In the genomic region with DNA sequence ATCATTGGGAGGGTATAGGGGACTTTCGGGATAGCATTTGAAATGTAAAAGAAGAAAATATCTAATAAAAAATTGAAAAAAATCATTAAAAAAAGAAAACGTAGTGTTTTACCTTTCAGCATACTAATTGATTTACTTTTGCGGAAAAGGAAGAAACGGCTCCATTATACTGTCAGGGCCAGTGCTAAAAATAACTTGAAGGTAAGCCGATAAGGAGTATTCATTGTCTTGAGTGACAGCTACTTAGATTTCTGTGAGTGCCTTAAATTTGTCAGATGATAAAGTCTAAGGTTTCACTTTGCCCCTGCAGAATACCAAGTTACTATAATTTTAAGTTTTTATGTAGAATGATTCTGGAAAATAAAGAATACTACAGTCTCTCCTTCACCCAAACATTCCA, we compare ENCODE assay signal across 20 mouse cellular contexts. TPM values are rescaled to one million over a fixed set of nuclear protein-coding genes. Genes with fewer than 3 reads are reported as not detected.
DNase-seq lines count a peak whose midpoint lies in the region; ATAC-seq and TF ChIP-seq lines count a peak whose summit lies in the region.
"Had no signal": no experiment of that assay in that cellular context is flagged by ENCODE, and none has a peak within 500 bp of the region (broad histone marks: within the 10 kb centered on the region; RNA-seq: fewer than 3 reads in every experiment).

No protein-coding gene starts in this region.

- ATAC-seq in forebrain, embryonic 13.5 days, result no peak; the same call in 1 of the 2 replicates
- no peak for ATAC-seq in forebrain, embryonic 15.5 days (replicated peaks)
- ATAC-seq in forebrain, postnatal 0 days, result peak; percentile 77; the same call in 1 of the 2 replicates
- no peak for ATAC-seq in forebrain, embryonic 11.5 days (replicated peaks; ENCODE audit: low FRiP score)

- no peaks in the 10 kb centered on the region for H3K4me1 ChIP-seq in forebrain, embryonic 13.5 days
- H3K4me1 ChIP-seq in forebrain, embryonic 15.5 days, result no peaks in the 10 kb centered on the region
- no peaks in the 10 kb centered on the region for H3K4me1 ChIP-seq in forebrain, postnatal 0 days (ENCODE audit: insufficient read depth)
- no peaks in the 10 kb centered on the region for H3K4me1 ChIP-seq in forebrain, embryonic 11.5 days (replicated peaks; ENCODE audit: control insufficient read depth, insufficient read depth, low read length)
- H3K4me1 ChIP-seq: embryonic facial prominence, embryonic 12.5 days; embryonic facial prominence, embryonic 15.5 days; forebrain, embryonic 12.5 days had no signal

- H3K4me3 ChIP-seq in forebrain, embryonic 13.5 days, result no peak overlapping the region
- H3K4me3 ChIP-seq in forebrain, embryonic 15.5 days, result no peak overlapping the region
- H3K4me3 ChIP-seq in forebrain, postnatal 0 days (ENCODE audit: low read depth, low read length), result no peak overlapping the region
- no peak overlapping the region for H3K4me3 ChIP-seq in forebrain, embryonic 11.5 days (ENCODE audit: low read depth, low read length)
- H3K4me3 ChIP-seq: embryonic facial prominence, embryonic 12.5 days; embryonic facial prominence, embryonic 15.5 days; erythroblast, embryonic 14.5 days; forebrain, embryonic 12.5 days had no signal

- H3K36me3 ChIP-seq in forebrain, embryonic 13.5 days (ENCODE audit: poor library complexity, severe bottlenecking), result peaks cover 79% of the 10 kb centered on the region
- H3K36me3 ChIP-seq in forebrain, embryonic 15.5 days, result peaks cover 48% of the 10 kb centered on the region
- peaks cover 37% of the 10 kb centered on the region for H3K36me3 ChIP-seq in forebrain, postnatal 0 days (ENCODE audit: insufficient read depth)
- H3K36me3 ChIP-seq in forebrain, embryonic 11.5 days (ENCODE audit: control insufficient read depth, insufficient read depth, low read length), result peaks cover 22% of the 10 kb centered on the region; the same call in 1 of the 2 replicates

- H3K27me3 ChIP-seq in forebrain, embryonic 13.5 days, result no peaks in the 10 kb centered on the region
- no peaks in the 10 kb centered on the region for H3K27me3 ChIP-seq in forebrain, embryonic 15.5 days
- H3K27me3 ChIP-seq in forebrain, postnatal 0 days (ENCODE audit: insufficient read depth, low read length), result no peaks in the 10 kb centered on the region
- H3K27me3 ChIP-seq in forebrain, embryonic 11.5 days (ENCODE audit: control insufficient read depth, insufficient read depth, low read length), result no peaks in the 10 kb centered on the region
- H3K27me3 ChIP-seq: embryonic facial prominence, embryonic 12.5 days; embryonic facial prominence, embryonic 15.5 days; forebrain, embryonic 12.5 days had no signal

- no peak for TF ChIP-seq CTCF in forebrain, postnatal 0 days (IDR thresholded peaks at IDR 0.05; ENCODE audit: low read depth)

- 89% methylated on average over 5 of the region's 5 CpGs for WGBS in forebrain, embryonic 13.5 days
- 74% methylated on average over 5 of the region's 5 CpGs for WGBS in forebrain, embryonic 15.5 days
- 71% methylated on average over 5 of the region's 5 CpGs for WGBS in forebrain, postnatal 0 days
- WGBS in forebrain, embryonic 11.5 days, result 90% methylated on average over 5 of the region's 5 CpGs

- H3K9ac ChIP-seq in forebrain, embryonic 13.5 days, result no peak overlapping the region
- H3K9ac ChIP-seq in forebrain, embryonic 15.5 days (replicated peaks), result no peak overlapping the region
- no peak overlapping the region for H3K9ac ChIP-seq in forebrain, postnatal 0 days
- H3K9ac ChIP-seq in forebrain, embryonic 11.5 days (ENCODE audit: low read length), result no peak overlapping the region
- H3K9ac ChIP-seq: embryonic facial prominence, embryonic 12.5 days; embryonic facial prominence, embryonic 15.5 days; forebrain, embryonic 12.5 days had no signal

- DNase-seq in forebrain, postnatal 0 days, result no peak
- DNase-seq in forebrain, embryonic 11.5 days (ENCODE audit: low spot score), result no peak
- peak; percentile 5 for DNase-seq in retina, postnatal 7 days (ENCODE audit: low read depth, low spot score)
- DNase-seq in retina, postnatal 1 day, result no peak
- DNase-seq: adrenal gland, adult 2 months; adrenal gland, postnatal 10 days; adrenal gland, postnatal 25 days; cerebellum, adult 11 months; cerebellum, adult 18-20 months; cerebellum, adult 8-10 months; cerebellum, adult 9-11 months; cerebellum, postnatal 14 days; cerebellum, postnatal 36 days; embryo, embryonic 11 days had no signal

- peak overlapping the region; percentile 2; the same call in 1 of the 2 replicates for H3K27ac ChIP-seq in forebrain, embryonic 13.5 days
- H3K27ac ChIP-seq in forebrain, embryonic 15.5 days (replicated peaks), result no peak overlapping the region
- no peak overlapping the region for H3K27ac ChIP-seq in forebrain, postnatal 0 days (ENCODE audit: low read depth, low read length)
- no peak overlapping the region for H3K27ac ChIP-seq in forebrain, embryonic 11.5 days (ENCODE audit: low read depth, low read length)
- H3K27ac ChIP-seq: embryonic facial prominence, embryonic 12.5 days; embryonic facial prominence, embryonic 15.5 days; forebrain, embryonic 12.5 days had no signal

- H3K9me3 ChIP-seq in forebrain, embryonic 13.5 days (replicated peaks), result no peaks in the 10 kb centered on the region
- H3K9me3 ChIP-seq in forebrain, embryonic 15.5 days, result no peaks in the 10 kb centered on the region
- H3K9me3 ChIP-seq in forebrain, postnatal 0 days (ENCODE audit: low read length), result no peaks in the 10 kb centered on the region
- no peaks in the 10 kb centered on the region for H3K9me3 ChIP-seq in forebrain, embryonic 11.5 days (ENCODE audit: control insufficient read depth, low read length)
- H3K9me3 ChIP-seq: embryonic facial prominence, embryonic 12.5 days; embryonic facial prominence, embryonic 15.5 days; forebrain, embryonic 12.5 days had no signal

- H3K4me2 ChIP-seq in forebrain, embryonic 13.5 days, result no peak overlapping the region
- H3K4me2 ChIP-seq in forebrain, embryonic 15.5 days (replicated peaks), result no peak overlapping the region
- H3K4me2 ChIP-seq in forebrain, postnatal 0 days (ENCODE audit: low read depth), result no peak overlapping the region
- H3K4me2 ChIP-seq in forebrain, embryonic 11.5 days (ENCODE audit: low read depth, low read length, severe bottlenecking), result no peak overlapping the region
- H3K4me2 ChIP-seq: embryonic facial prominence, embryonic 12.5 days; embryonic facial prominence, embryonic 15.5 days; forebrain, embryonic 12.5 days had no signal

RNA-seq across cellular contexts. Expression of a gene that starts 37.8 kb away (rescaled TPM):
- polyA plus RNA-seq in forebrain, embryonic 13.5 days (2015; fragmentation: Nextera tagmentation; extraction: Ambion mirVana), result 46.5 and 50.1 TPM in 2 replicates
- polyA plus RNA-seq in forebrain, embryonic 15.5 days (2015; fragmentation: Nextera tagmentation; extraction: Ambion mirVana), result 43.4 and 45.2 TPM in 2 replicates
- 51.0 and 59.2 TPM in 2 replicates for total RNA-seq in forebrain, postnatal 0 days (2014; rRNA removed)
- 20.7 and 28.7 TPM in 2 replicates for polyA plus RNA-seq in forebrain, postnatal 0 days (2015; fragmentation: Nextera tagmentation; extraction: Ambion mirVana)
- 63.7 and 64.5 TPM in 2 replicates for polyA plus RNA-seq in forebrain, embryonic 11.5 days (2014; fragmentation: Nextera tagmentation; extraction: Ambion mirVana)

RNA-seq across cellular contexts. Expression of a gene that starts 47.6 kb away (rescaled TPM):
- 66.6 and 81.7 TPM in 2 replicates for polyA plus RNA-seq in forebrain, embryonic 13.5 days (2015; fragmentation: Nextera tagmentation; extraction: Ambion mirVana)
- polyA plus RNA-seq in forebrain, embryonic 15.5 days (2015; fragmentation: Nextera tagmentation; extraction: Ambion mirVana), result 71.8 and 75.5 TPM in 2 replicates
- 92.8 and 110 TPM in 2 replicates for total RNA-seq in forebrain, postnatal 0 days (2014; rRNA removed)
- 74.0 and 79.3 TPM in 2 replicates for polyA plus RNA-seq in forebrain, postnatal 0 days (2015; fragmentation: Nextera tagmentation; extraction: Ambion mirVana)
- polyA plus RNA-seq in forebrain, embryonic 11.5 days (2014; fragmentation: Nextera tagmentation; extraction: Ambion mirVana), result 72.9 and 73.4 TPM in 2 replicates
- polyA plus RNA-seq: erythroblast, embryonic 14.5 days had no signal
